17 mouse cellular contexts compared by ENCODE assay signal in the genomic region with DNA sequence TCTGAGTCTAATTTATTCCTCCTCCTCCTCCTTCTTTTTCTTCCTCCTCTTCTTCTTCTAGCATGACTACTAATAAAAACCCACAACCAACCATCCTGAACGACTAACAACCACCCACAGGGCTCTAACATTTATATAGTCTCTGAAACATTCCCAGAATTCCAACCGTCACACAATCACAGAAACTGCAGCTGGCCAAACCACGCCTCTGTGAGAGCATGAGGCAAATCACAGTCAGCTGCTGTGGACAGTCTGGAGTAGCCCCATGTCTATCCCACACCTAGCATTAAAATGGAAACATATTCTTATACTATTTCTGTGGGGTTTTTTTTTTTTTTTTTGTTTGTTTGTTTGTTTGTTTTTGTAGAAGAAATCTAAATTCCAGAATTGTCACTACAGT. TPM values are rescaled to one million over a fixed set of nuclear protein-coding genes. Genes with fewer than 3 reads are reported as not detected.
"Had no signal": no experiment of that assay in that cellular context is flagged by ENCODE, and none has a peak within 500 bp of the region (broad histone marks: within the 10 kb centered on the region; RNA-seq: fewer than 3 reads in every experiment).

No protein-coding gene starts in this region.

- H3K9ac ChIP-seq: neural tube, embryonic 13.5 days; neural tube, embryonic 15.5 days; stomach, embryonic 15.5 days had no signal

- H3K36me3 ChIP-seq: neural tube, embryonic 13.5 days; neural tube, embryonic 15.5 days; stomach, embryonic 15.5 days had no signal

- H3K4me3 ChIP-seq: neural tube, embryonic 13.5 days; neural tube, embryonic 15.5 days; stomach, embryonic 15.5 days had no signal

- H3K4me1 ChIP-seq: neural tube, embryonic 13.5 days; neural tube, embryonic 15.5 days; stomach, embryonic 15.5 days had no signal

- H3K27me3 ChIP-seq: neural tube, embryonic 13.5 days; neural tube, embryonic 15.5 days; stomach, embryonic 15.5 days had no signal

- DNase-seq: retina, postnatal 1 day; right cerebral cortex, adult 18-20 months; right cerebral cortex, postnatal 14 days; right cerebral cortex, postnatal 25 days; right cerebral cortex, postnatal 4 days; spleen, adult 18-20 months; thymus, adult 18-20 months; thymus, adult 2 months; thymus, postnatal 14 days; thymus, postnatal 25 days; thymus, postnatal 36 days; thymus, postnatal 4 days had no signal

- H3K27ac ChIP-seq: neural tube, embryonic 13.5 days; neural tube, embryonic 15.5 days; stomach, embryonic 15.5 days; stomach, postnatal 0 days had no signal

RNA-seq across cellular contexts. Expression of gene Ablim2, which starts 8.3 kb away (rescaled TPM):
- total RNA-seq: neutrophil, adult 5-6 weeks had no signal
